Mouse (Mus musculus): ENCODE results near the gene Cldn13.

Gene Cldn13

GRCm38 (mm10) chr5:134891552-134891951, 23.8 kb downstream of the Cldn13 start:
- no peak for DNase-seq (ENCODE audit: low spot score in 2 of 2)

DNA sequence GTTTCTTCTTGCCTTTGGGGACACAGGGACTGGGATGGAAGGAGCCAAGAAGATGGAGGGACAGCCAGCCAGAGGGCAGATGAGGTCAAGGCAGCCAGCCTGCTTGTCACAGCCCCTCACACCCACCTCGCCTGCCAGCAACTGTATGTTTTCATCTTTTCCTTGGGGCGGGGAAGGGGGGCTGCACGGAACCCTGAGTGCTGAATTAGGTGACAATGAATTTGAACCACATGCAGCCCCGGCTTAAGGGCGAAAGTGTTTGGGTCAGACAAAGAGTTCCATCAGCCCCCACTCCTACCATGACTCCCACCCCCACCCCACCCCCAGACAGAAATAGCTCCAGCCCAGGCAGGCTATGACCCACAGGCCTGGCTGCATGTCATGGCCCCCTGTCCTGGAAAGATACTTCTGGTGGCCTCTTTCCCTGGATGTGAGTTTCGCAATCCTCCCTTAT, 24.7 kb downstream of the Cldn13 start:
- DNase-seq (ENCODE audit: low spot score in 2 of 2), result no peak

DNA sequence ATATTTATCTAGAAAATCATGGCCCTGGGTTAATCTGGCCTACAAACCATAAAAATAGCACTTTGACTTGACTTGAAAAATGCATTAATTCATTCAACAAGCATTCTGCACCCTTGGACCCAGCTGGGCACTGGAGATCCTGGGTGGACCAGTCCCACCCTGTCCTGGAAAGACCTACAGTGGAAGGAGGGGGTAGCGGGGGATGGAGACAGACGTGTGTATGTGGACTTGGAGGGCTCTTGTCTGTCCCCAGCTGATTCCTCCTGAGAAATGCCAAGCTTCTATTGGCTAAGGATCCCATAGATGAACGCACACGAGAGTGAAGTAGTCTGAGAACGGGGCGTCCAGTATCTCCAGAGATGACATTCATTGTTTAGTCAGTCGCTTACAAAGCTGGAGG, 26.8 kb downstream of the Cldn13 start:
- no peak for DNase-seq (ENCODE audit: low spot score in 2 of 2)

GRCm38 (mm10) chr5:134887447-134888335, 27.6 kb downstream of the Cldn13 start:
- DNase-seq (ENCODE audit: low spot score in 2 of 2), result no peak

- DNase-seq (ENCODE audit: low spot score in 2 of 2), result no peak
Observed at GRCm38 (mm10) chr5:134883077-134883476, 32.2 kb downstream of the Cldn13 start.

GRCm38 (mm10) chr5:134876801-134877200, 38.5 kb downstream of the Cldn13 start:
- no peak for DNase-seq (ENCODE audit: low spot score in 2 of 2)

GRCm38 (mm10) chr5:134875245-134875644, 40.1 kb downstream of the Cldn13 start:
- no peak for DNase-seq (ENCODE audit: low spot score in 2 of 2)

GRCm38 (mm10) chr5:134873956-134874879, 41.1 kb downstream of the Cldn13 start:
- DNase-seq (ENCODE audit: low spot score in 2 of 2), result peak; percentile 16 to 53

GRCm38 (mm10) chr5:134873034-134873433, 42.3 kb downstream of the Cldn13 start:
- no peak for DNase-seq (ENCODE audit: low spot score in 2 of 2)

- no peak for DNase-seq (ENCODE audit: low spot score in 2 of 2)
Observed at GRCm38 (mm10) chr5:134872597-134872996, 42.7 kb downstream of the Cldn13 start.

DNA sequence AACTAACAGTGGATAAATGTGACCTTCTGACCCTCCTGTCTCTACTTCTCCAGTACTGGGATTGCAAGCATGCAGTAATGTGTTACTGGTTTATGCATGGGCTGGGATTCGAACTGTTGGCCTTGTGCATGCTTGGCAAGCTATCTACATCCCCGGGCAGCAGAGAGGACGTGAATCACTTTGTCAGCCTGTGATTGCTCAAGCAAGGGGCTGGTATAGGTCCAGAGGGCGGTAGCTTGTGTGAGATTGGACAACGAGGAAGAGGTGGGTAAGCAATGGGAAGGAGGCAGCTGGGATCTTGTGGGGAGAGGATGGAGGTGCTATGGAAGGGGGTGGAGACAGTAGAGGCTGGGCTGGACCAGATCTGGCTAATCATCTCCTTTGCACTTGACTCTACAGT, 46.8 kb downstream of the Cldn13 start:
- no peak for DNase-seq (ENCODE audit: low spot score in 2 of 2)

DNA sequence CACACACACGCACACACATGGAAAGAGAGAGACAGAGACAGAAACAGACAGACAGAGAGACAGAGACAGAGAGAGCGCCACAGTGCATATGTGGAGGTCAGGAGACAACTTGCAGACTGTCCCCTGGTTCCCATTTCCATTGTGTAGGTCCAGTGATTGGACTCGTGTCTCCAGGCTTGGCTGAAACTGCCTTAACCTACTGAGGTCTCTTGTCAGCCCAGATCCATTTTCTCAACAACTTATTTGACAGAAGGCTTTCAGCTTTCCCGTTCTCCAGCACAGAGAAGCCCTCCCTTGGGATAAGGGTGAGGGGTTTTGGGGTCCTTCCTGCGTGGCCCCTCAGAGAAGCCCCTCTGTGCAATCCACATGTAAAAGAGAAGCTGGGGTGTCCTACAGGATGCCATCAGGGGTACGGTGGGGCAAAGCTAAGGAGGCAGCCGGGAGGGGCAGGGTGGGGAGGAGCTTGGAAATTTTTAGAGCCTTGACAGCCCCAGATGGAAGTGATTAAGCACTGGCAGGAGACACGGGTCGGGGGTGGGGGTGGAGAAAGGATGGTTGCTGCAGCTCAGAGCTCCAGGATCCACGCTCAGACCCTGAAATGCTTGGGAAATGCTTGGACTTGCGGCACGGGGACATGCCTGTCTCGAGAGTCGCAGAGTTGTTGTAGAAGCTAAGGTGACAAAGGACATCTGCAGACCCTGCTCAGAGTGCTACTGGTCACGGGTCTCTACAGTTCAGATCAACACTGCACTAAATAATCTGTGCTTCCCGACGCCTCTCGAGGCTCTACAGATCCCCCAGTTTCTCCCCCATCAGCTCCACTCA, 47.8 kb downstream of the Cldn13 start:
- DNase-seq (ENCODE audit: low spot score in 2 of 2), result no peak

- DNase-seq (ENCODE audit: low spot score in 2 of 2), result peak; percentile 18 to 26
Observed at GRCm38 (mm10) chr5:134865158-134865557, 50.2 kb downstream of the Cldn13 start.
